Mouse (Mus musculus) myocyte (in vitro differentiated cells): Measurements from ENCODE around the gene Cldn22.

Source experiments
- E2F4 ChIP-seq: IDR thresholded peaks from one replicate; pipeline ENCODE4 v1.6.1; 2011; ENCODE audit warnings: mild to moderate bottlenecking, control low read depth, moderate library complexity; ENCODE audit not compliant: insufficient read depth
- MAX ChIP-seq: IDR thresholded peaks from one replicate; pipeline ENCODE4 v1.6.1; 2011; ENCODE audit warnings: low read depth, mild to moderate bottlenecking, control low read depth
- POLR2A ChIP-seq: IDR thresholded peaks from one replicate; pipeline ENCODE4 v1.6.1; 2011; ENCODE audit warnings: low read depth, mild to moderate bottlenecking, control low read depth, moderate library complexity; ENCODE audit not compliant: insufficient read length
- POLR2AphosphoS2 ChIP-seq: IDR thresholded peaks from one replicate; pipeline ENCODE4 v1.6.1; 2011; ENCODE audit warnings: low read depth, control low read depth; ENCODE audit not compliant: insufficient read length
- SRF ChIP-seq: IDR thresholded peaks from one replicate; pipeline ENCODE4 v1.6.1; 2011; ENCODE audit warnings: low read depth; ENCODE audit not compliant: control insufficient read depth, insufficient read length
- USF1 ChIP-seq: IDR thresholded peaks from one replicate; pipeline ENCODE4 v1.6.1; 2011; ENCODE audit warnings: low read depth, mild to moderate bottlenecking, control low read depth, moderate library complexity

- TF ChIP-seq E2F4 = no peak
- TF ChIP-seq POLR2A = no peak
- no peak for TF ChIP-seq USF1
- TF ChIP-seq MAX = no peak
- no peak for TF ChIP-seq POLR2AphosphoS2
- no peak for TF ChIP-seq SRF
Observed at GRCm38 (mm10) chr8:47843063-47843462, 18.8 kb downstream of the Cldn22 start.
